Mouse (Mus musculus) lung, postnatal 0 days (tissue): ENCODE results near the gene Abcb8. TPM values are rescaled to one million over a fixed set of nuclear protein-coding genes. Genes with fewer than 3 reads are reported as not detected.

Experiments
- ATAC-seq: fragments of 200-750 bp; cut with Nextera tagmentation; 2 replicates; pipeline ENCODE4 v1.8.0; 2017; ENCODE audit warnings: moderate library complexity
- DNase-seq: peaks from one replicate; pipeline ENCODE4 v3.0.0-alpha.2; 2016; ENCODE audit warnings: low spot score
- H3K27ac ChIP-seq: fragments of 300-500 bp; sonication (generic); 2 replicates; pipeline ENCODE4 v1.5.1; 2014; ENCODE audit warnings: antibody characterized with exemption, mild to moderate bottlenecking, low read length, mixed read lengths
- H3K27me3 ChIP-seq: fragments of 300-500 bp; sonication (generic); replicated peaks from 2 replicates; pipeline ENCODE4 v1.6.1; 2014; ENCODE audit warnings: low read length, mixed read lengths; ENCODE audit not compliant: insufficient read depth
- H3K36me3 ChIP-seq: fragments of 300-500 bp; sonication (generic); 2 replicates; pipeline ENCODE4 v1.6.1; 2014; ENCODE audit warnings: low read length, mixed read lengths; ENCODE audit not compliant: insufficient read depth
- H3K4me1 ChIP-seq: fragments of 300-500 bp; sonication (generic); 2 replicates; pipeline ENCODE4 v1.6.1; 2014; ENCODE audit warnings: antibody characterized with exemption, low read depth, low read length, mixed read lengths; ENCODE audit not compliant: insufficient read depth
- H3K4me2 ChIP-seq: fragments of 300-500 bp; sonication (generic); replicated peaks from 2 replicates; pipeline ENCODE4 v1.6.1; 2014; ENCODE audit warnings: low read depth, mild to moderate bottlenecking, low read length, moderate library complexity, mixed read lengths
- H3K4me3 ChIP-seq: fragments of 300-500 bp; sonication (generic); 2 replicates; pipeline ENCODE4 v1.5.1; 2014; ENCODE audit warnings: low read depth, low read length
- H3K9ac ChIP-seq: fragments of 300-500 bp; sonication (generic); replicated peaks from 2 replicates; pipeline ENCODE4 v1.6.1; 2014; ENCODE audit warnings: low read depth, mild to moderate bottlenecking
- H3K9me3 ChIP-seq: fragments of 300-500 bp; sonication (generic); 2 replicates; pipeline ENCODE4 v1.6.1; 2016; ENCODE audit warnings: low read length, mixed read lengths
- CTCF ChIP-seq: IDR thresholded peaks from 2 replicates; pipeline ENCODE4 v1.5.1; 2016; ENCODE audit warnings: antibody characterized with exemption, mild to moderate bottlenecking
- EP300 ChIP-seq: IDR thresholded peaks from 2 replicates; pipeline ENCODE4 v1.6.1; 2016; ENCODE audit warnings: antibody characterized with exemption, mild to moderate bottlenecking, control low read depth
- WGBS: fragments of 180-500 bp; shearing (Covaris S2); extraction: QIAGEN DNeasy Blood & Tissue Kit; methylation state at CpG from one replicate; pipeline ENCODE4 v1.1.7; 2014; 5-methylcytosine and 5-hydroxymethylcytosine counted together
- polyA plus RNA-seq: library from polyadenylated mRNA; unstranded; fragments of >200 nt; fragmentation: Nextera tagmentation; extraction: Ambion mirVana; gene quantifications from 2 replicates; pipeline ENCODE4 v1.2.1, GENCODE M21; 2015

Abcb8 gene
- 22.4 and 25.6 TPM in 2 replicates for polyA plus RNA-seq

DNA sequence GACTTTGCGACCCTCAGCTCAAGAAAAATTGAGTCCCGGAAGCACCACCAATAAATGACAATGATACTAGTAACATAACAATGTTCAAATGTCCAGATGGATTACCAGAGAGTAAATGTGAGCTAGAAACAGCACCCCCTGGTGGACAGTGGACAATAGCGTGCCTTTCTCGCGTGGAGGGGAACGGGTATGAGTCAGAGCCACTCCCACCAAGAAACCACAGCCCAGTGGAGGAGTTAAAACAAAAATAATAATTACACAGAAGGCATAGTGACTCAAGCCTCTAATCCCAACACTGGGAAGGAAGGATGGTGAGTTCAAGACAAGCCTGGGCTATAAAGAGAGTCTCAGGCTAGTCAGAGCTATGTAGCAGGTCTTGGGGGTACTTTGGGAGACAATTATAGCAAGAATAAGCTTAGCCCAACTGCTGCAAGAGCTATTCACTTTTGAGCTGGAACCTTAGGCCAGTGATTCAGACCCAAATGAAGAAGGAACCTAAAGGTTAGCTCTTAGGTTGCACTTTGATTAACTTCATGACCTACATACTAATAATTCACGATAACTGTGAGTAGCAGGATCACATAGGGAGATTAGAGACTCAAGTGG is at the start of gene Abcb8:
TSS of gene Abcb8 (plus strand) at position 272 of the 606 bp plus-strand sequence.
- Histone ChIP-seq H3K9me3 (no peaks in the 10 kb centered on the region), H3K4me2 (peak within 1 kb of the TSS; percentile 52), H3K4me1 (peaks cover 5% of the 10 kb centered on the region; the same call in 1 of the 2 replicates), H3K27ac (peak within 1 kb of the TSS; percentile 76), H3K36me3 (no peaks in the 10 kb centered on the region), H3K9ac (no peak within 1 kb of the TSS; the same call in 1 of the 2 replicates), H3K4me3 (peak within 1 kb of the TSS; percentile 67), H3K27me3 (no peaks in the 10 kb centered on the region)
- WGBS: 13% methylated on average over 7 of the region's 7 CpGs
- peak; percentile 92 for DNase-seq
- ATAC-seq: peak; percentile 10
- TF ChIP-seq EP300: no peak; the same call in 1 of the 2 replicates
- peak; percentile 94 for TF ChIP-seq CTCF

DNA sequence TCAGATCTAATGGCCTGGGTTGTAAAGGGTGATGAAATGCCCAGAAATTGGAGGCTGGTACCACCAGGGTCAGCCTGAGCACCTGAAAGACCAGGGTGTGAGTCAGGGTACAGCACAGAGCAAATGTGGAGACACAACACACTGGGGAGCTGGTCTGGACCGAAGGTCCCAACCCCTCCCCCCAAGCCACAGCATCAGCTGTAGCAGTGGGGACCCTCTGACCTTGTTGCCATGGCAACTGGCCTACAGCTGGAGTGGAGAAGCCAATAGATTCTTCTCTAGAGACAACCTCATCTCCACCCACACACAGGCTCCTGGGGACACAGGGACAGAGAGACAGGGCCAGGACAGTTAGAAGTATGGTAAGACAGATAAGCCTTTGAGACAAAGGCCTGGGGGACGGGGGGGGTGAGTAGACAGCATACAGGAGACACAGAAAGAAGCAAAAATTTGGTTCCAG is 49.5 kb upstream of the Abcb8 start:
- no peak for ATAC-seq
- 37% methylated on average over 2 of the region's 2 CpGs for WGBS
- H3K9ac ChIP-seq: no peak overlapping the region
- H3K36me3 ChIP-seq: no peaks in the 10 kb centered on the region
- H3K4me3 ChIP-seq: no peak overlapping the region
- peaks cover 14% of the 10 kb centered on the region; the same call in 1 of the 2 replicates for H3K4me1 ChIP-seq
- H3K4me2 ChIP-seq: no peak overlapping the region
- H3K27ac ChIP-seq: no peak overlapping the region
- no peaks in the 10 kb centered on the region for H3K9me3 ChIP-seq
- H3K27me3 ChIP-seq: no peaks in the 10 kb centered on the region
- TF ChIP-seq CTCF (no peak), EP300 (no peak)
- DNase-seq: no peak

DNA sequence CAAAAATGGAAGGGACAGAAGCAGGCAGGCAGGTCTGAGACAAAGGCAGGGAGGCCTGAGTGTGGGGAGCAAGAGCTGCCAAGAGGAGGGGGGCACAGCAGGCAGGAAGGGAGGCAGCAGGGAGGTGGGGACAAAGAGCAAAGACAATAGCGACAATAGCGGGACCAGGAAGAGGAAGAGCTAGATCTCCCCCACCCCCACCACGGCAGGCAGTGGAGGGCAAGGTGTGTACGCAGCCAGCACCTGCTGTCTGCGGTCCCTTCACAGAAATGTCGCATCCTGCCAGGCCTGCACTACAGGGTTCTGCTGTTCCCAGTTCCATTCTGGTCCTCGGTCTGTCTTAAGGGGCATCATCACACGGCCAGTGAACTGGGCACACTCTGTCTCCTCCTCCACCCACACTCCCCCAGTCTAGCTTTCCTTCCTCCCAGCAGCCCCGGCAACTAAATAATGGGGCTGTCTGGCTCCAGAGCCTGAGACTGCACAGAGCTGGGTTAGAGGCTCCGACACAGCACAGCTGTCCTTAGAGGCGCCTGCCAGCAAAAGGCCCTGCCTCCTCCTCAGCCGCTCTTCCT is 48.9 kb upstream of the Abcb8 start:
- Histone ChIP-seq H3K4me3 (no peak overlapping the region), H3K9me3 (no peaks in the 10 kb centered on the region), H3K36me3 (no peaks in the 10 kb centered on the region), H3K4me2 (0 out of 2 replicates have a peak overlapping the region, but pooled peaks have one; percentile 17), H3K27me3 (no peaks in the 10 kb centered on the region), H3K27ac (0 out of 2 replicates have a peak overlapping the region, but pooled peaks have one; percentile 20), H3K9ac (no peak overlapping the region), H3K4me1 (peaks cover 14% of the 10 kb centered on the region; the same call in 1 of the 2 replicates)
- WGBS: 23% methylated on average over 12 of the region's 12 CpGs
- peak; percentile 52 for ATAC-seq
- peak; percentile 69 for DNase-seq
- TF ChIP-seq EP300 (no peak), CTCF (no peak)

DNA sequence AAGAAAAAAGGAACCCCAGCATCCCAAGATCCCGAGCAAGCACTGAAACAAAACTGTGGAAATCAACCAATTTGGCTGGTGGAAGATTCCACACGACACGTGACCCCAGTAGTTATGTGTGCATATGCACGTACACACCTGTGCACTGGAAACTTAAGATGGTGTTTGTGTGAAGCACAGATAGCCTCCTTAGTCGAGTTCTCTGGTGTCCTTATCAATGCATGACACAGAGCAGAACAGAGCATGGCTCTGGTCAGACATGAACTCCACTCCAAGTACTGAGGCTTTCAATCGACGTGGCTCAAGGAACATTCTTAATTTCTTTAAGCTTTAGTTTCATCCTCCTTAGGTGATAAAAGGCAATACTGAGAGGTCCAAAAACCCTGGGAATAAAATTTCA is 47.1 kb upstream of the Abcb8 start:
- DNase-seq (no peak), ATAC-seq (no peak)
- H3K36me3 ChIP-seq: no peaks in the 10 kb centered on the region
- TF ChIP-seq EP300 (no peak), CTCF (no peak)
- H3K9ac ChIP-seq: no peak overlapping the region
- peaks cover 3% of the 10 kb centered on the region; the same call in 1 of the 2 replicates for H3K27me3 ChIP-seq
- no peak overlapping the region for H3K27ac ChIP-seq
- 85% methylated on average over 7 of the region's 7 CpGs for WGBS
- H3K4me3 ChIP-seq: no peak overlapping the region
- H3K9me3 ChIP-seq: no peaks in the 10 kb centered on the region
- no peak overlapping the region for H3K4me2 ChIP-seq
- H3K4me1 ChIP-seq: peaks cover 14% of the 10 kb centered on the region; the same call in 1 of the 2 replicates

DNA sequence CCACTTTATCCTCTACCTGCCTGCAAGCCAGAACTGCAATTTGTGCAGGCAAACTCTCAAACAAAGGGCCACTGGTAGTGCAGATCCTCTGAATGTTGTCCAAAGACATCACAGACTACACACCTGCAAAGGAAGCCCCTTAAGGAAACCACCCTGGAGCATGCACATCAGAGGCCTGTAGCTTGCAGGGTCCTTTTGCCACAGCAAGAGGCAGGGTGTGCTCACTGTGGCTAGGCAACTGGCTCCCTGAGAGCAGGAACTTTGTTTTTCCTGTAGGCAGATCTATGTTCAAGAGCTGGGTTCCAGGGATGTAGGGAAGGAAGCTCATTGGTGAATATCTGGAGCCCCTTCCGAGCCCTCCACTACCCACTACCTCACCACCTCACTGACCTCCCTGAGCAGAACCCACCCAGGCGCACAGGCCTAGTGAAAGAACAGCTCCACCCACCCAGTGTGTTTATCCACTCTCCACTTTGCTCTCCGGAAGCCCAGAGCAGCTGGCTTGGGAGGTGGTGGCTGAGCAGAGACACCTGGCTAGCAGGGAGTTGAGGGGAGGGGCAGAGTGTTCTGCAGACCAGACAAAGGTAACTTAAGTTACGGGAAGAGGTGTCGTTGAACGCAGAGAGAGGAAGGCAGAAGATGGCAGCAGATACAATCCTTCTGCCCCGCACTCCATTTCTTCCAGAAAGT is 46.1 kb upstream of the Abcb8 start:
- Histone ChIP-seq H3K4me2 (no peak overlapping the region; the same call in 1 of the 2 replicates), H3K27me3 (peaks cover 8% of the 10 kb centered on the region; the same call in 1 of the 2 replicates), H3K9me3 (no peaks in the 10 kb centered on the region), H3K4me3 (no peak overlapping the region), H3K27ac (no peak overlapping the region), H3K4me1 (peaks cover 14% of the 10 kb centered on the region; the same call in 1 of the 2 replicates), H3K9ac (no peak overlapping the region), H3K36me3 (no peaks in the 10 kb centered on the region)
- peak; percentile 66 for DNase-seq
- 27% methylated on average over 7 of the region's 7 CpGs for WGBS
- ATAC-seq: peak; percentile 12; the same call in 1 of the 2 replicates
- no peak for TF ChIP-seq CTCF
- TF ChIP-seq EP300: no peak

DNA sequence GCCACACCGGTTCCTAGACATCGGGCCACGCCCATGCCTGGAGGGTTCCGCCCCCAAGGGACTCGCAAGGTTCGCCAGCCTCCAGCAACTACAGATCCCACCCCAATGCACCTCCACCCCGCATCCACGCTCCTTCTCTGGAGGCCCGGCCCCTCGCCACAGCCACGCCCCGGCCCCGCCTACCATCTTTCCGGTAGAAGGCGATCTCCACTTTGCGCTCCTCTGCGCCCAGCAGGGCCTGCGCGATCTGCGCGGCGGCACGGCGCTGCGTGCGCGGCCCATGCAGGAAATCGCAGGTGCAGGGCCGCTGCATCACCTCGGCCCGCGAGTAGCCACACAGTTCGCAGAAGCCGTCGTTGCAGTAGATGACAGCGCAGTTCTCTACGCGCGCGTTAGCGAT is 45.3 kb upstream of the Abcb8 start:
- DNase-seq (peak; percentile 85), ATAC-seq (peak; percentile 66)
- Histone ChIP-seq H3K4me3 (peak overlapping the region; percentile 33), H3K27me3 (peaks cover 8% of the 10 kb centered on the region; the same call in 1 of the 2 replicates), H3K9me3 (no peaks in the 10 kb centered on the region), H3K36me3 (no peaks in the 10 kb centered on the region), H3K4me2 (peak overlapping the region; percentile 74), H3K4me1 (peaks cover 14% of the 10 kb centered on the region; the same call in 1 of the 2 replicates), H3K27ac (0 out of 2 replicates have a peak overlapping the region, but pooled peaks have one; percentile 9), H3K9ac (no peak overlapping the region)
- under 1% methylated on average over 35 of the region's 41 CpGs for WGBS
- no peak for TF ChIP-seq EP300
- TF ChIP-seq CTCF: no peak
